Mouse (Mus musculus) midbrain, embryonic 11.5 days (tissue): ENCODE measurements around the gene Tpi1. TPM values are rescaled to one million over a fixed set of nuclear protein-coding genes. Genes with fewer than 3 reads are reported as not detected.
A peak's percentile ranks its signal among the peaks of the same experiment; 100 is the strongest.

ENCODE experiments used
- ATAC-seq: fragments of 200-750 bp; cut with Nextera tagmentation; 2 replicates; pipeline ENCODE4 v1.8.0; 2017; ENCODE audit warnings: moderate TSS enrichment, moderate library complexity; ENCODE audit not compliant: low FRiP score
- DNase-seq: peaks from one replicate; pipeline ENCODE4 v3.0.0; 2015; ENCODE audit warnings: low spot score; ENCODE audit errors: missing footprints
- H3K27ac ChIP-seq: fragments of 300-500 bp; sonication (generic); 2 replicates; pipeline ENCODE4 v1.5.1; 2014; ENCODE audit warnings: low read depth, low read length
- H3K27me3 ChIP-seq: fragments of 300-500 bp; sonication (generic); 2 replicates; pipeline ENCODE4 v1.6.1; 2014; ENCODE audit warnings: mild to moderate bottlenecking, low read length, moderate library complexity, mixed read lengths; ENCODE audit not compliant: control insufficient read depth, insufficient read depth
- H3K36me3 ChIP-seq: fragments of 300-500 bp; sonication (generic); 2 replicates; pipeline ENCODE4 v1.6.1; 2014; ENCODE audit warnings: mild to moderate bottlenecking, low read length, moderate library complexity, mixed read lengths; ENCODE audit not compliant: control insufficient read depth, insufficient read depth
- H3K4me1 ChIP-seq: fragments of 300-500 bp; sonication (generic); 2 replicates; pipeline ENCODE4 v1.6.1; 2014; ENCODE audit warnings: low read length; ENCODE audit not compliant: control insufficient read depth, insufficient read depth
- H3K4me2 ChIP-seq: fragments of 300-500 bp; sonication (generic); 2 replicates; pipeline ENCODE4 v1.6.1; 2014; ENCODE audit warnings: mild to moderate bottlenecking, moderate library complexity
- H3K4me3 ChIP-seq: fragments of 300-500 bp; sonication (generic); 2 replicates; pipeline ENCODE4 v1.5.1; 2014; ENCODE audit warnings: low read depth, low read length
- H3K9ac ChIP-seq: fragments of 300-500 bp; sonication (generic); 2 replicates; pipeline ENCODE4 v1.6.1; 2014; ENCODE audit warnings: low read length
- H3K9me3 ChIP-seq: fragments of 300-500 bp; sonication (generic); 2 replicates; pipeline ENCODE4 v1.6.1; 2016; ENCODE audit warnings: low read length; ENCODE audit not compliant: control insufficient read depth
- WGBS: fragments of 180-500 bp; shearing (Covaris S2); extraction: QIAGEN DNeasy Blood & Tissue Kit; methylation state at CpG from one replicate; pipeline ENCODE4 v1.1.7; 2014; 5-methylcytosine and 5-hydroxymethylcytosine counted together
- polyA plus RNA-seq: library from polyadenylated mRNA; unstranded; fragments of >200 nt; fragmentation: Nextera tagmentation; extraction: Ambion mirVana; gene quantifications from 2 replicates; pipeline ENCODE4 v1.2.1, GENCODE M21; 2014

The Tpi1 gene
- polyA plus RNA-seq, 1 experiment from 2014 or later, result 639 TPM

GRCm38 (mm10) chr6:124857840-124858530 is 43.9 kb upstream of the Tpi1 start:
- Histone ChIP-seq H3K27ac (no peak overlapping the region), H3K4me3 (peak overlapping the region; percentile 71), H3K27me3 (peaks cover 3% of the 10 kb centered on the region; the same call in 1 of the 2 replicates), H3K36me3 (no peaks in the 10 kb centered on the region), H3K9ac (peak overlapping the region; percentile 94), H3K4me1 (peaks cover 32% of the 10 kb centered on the region), H3K9me3 (no peaks in the 10 kb centered on the region), H3K4me2 (peak overlapping the region; percentile 67)
- DNase-seq (no peak), ATAC-seq (no peak)
- 25% methylated on average over 26 of the region's 26 CpGs for WGBS

GRCm38 (mm10) chr6:124856916-124857839 is 43.1 kb upstream of the Tpi1 start, which contains the start of gene P3h3:
Gene P3h3 (minus strand): TSS chr6:124857752.
- Histone ChIP-seq H3K9ac (peak within 1 kb of the TSS; percentile 94), H3K27me3 (peaks cover 3% of the 10 kb centered on the region; the same call in 1 of the 2 replicates), H3K4me2 (peak within 1 kb of the TSS; percentile 67), H3K36me3 (no peaks in the 10 kb centered on the region), H3K9me3 (no peaks in the 10 kb centered on the region), H3K27ac (peak within 1 kb of the TSS; percentile 82), H3K4me1 (peaks cover 26% of the 10 kb centered on the region), H3K4me3 (peak within 1 kb of the TSS; percentile 71)
- ATAC-seq, result peak; percentile 88
- WGBS, result under 1% methylated on average over 70 of the region's 86 CpGs
- peak; percentile 97 for DNase-seq

- H3K4me2 ChIP-seq, result peak overlapping the region; percentile 67
- peak; percentile 92 for DNase-seq
- no peaks in the 10 kb centered on the region for H3K36me3 ChIP-seq
- no peaks in the 10 kb centered on the region for H3K9me3 ChIP-seq
- H3K9ac ChIP-seq, result peak overlapping the region; percentile 94
- 9% methylated on average over 14 of the region's 14 CpGs for WGBS
- H3K4me1 ChIP-seq, result peaks cover 17% of the 10 kb centered on the region
- H3K4me3 ChIP-seq, result peak overlapping the region; percentile 71
- 0 out of 2 replicates have a peak overlapping the region, but pooled peaks have one; percentile 82 for H3K27ac ChIP-seq
- H3K27me3 ChIP-seq, result peaks cover 3% of the 10 kb centered on the region; the same call in 1 of the 2 replicates
- ATAC-seq, result peak; percentile 23; the same call in 1 of the 2 replicates
Observed at GRCm38 (mm10) chr6:124856321-124856720, 42.2 kb upstream of the Tpi1 start.

- no peak overlapping the region for H3K4me2 ChIP-seq
- ATAC-seq, result no peak
- H3K27ac ChIP-seq, result no peak overlapping the region; the same call in 1 of the 2 replicates
- H3K36me3 ChIP-seq, result no peaks in the 10 kb centered on the region
- 72% methylated on average over 12 of the region's 12 CpGs for WGBS
- no peaks in the 10 kb centered on the region for H3K9me3 ChIP-seq
- H3K4me1 ChIP-seq, result peaks cover 11% of the 10 kb centered on the region
- H3K27me3 ChIP-seq, result peaks cover 3% of the 10 kb centered on the region; the same call in 1 of the 2 replicates
- no peak overlapping the region for H3K9ac ChIP-seq
- no peak for DNase-seq
- no peak overlapping the region for H3K4me3 ChIP-seq
Observed at GRCm38 (mm10) chr6:124854647-124855046, 40.6 kb upstream of the Tpi1 start.

- H3K9ac ChIP-seq, result no peak overlapping the region
- ATAC-seq (no peak), DNase-seq (peak; percentile 72)
- no peaks in the 10 kb centered on the region for H3K4me1 ChIP-seq
- 60% methylated on average over 8 of the region's 8 CpGs for WGBS
- H3K4me3 ChIP-seq, result no peak overlapping the region
- H3K27ac ChIP-seq, result no peak overlapping the region
- no peaks in the 10 kb centered on the region for H3K9me3 ChIP-seq
- no peak overlapping the region for H3K4me2 ChIP-seq
- no peaks in the 10 kb centered on the region for H3K36me3 ChIP-seq
- no peaks in the 10 kb centered on the region for H3K27me3 ChIP-seq
Observed at GRCm38 (mm10) chr6:124850535-124850934, 36.4 kb upstream of the Tpi1 start.

GRCm38 (mm10) chr6:124847305-124847704 is 33.2 kb upstream of the Tpi1 start:
- Histone ChIP-seq H3K4me2 (no peak overlapping the region), H3K27ac (no peak overlapping the region), H3K9me3 (no peaks in the 10 kb centered on the region), H3K9ac (no peak overlapping the region), H3K4me3 (no peak overlapping the region), H3K4me1 (no peaks in the 10 kb centered on the region), H3K27me3 (no peaks in the 10 kb centered on the region), H3K36me3 (no peaks in the 10 kb centered on the region)
- ATAC-seq (peak; percentile 92), DNase-seq (peak; percentile 100)
- 10% methylated on average over 9 of the region's 9 CpGs for WGBS

- no peaks in the 10 kb centered on the region for H3K36me3 ChIP-seq
- ATAC-seq (peak; percentile 75), DNase-seq (peak; percentile 89)
- peaks cover 16% of the 10 kb centered on the region for H3K4me1 ChIP-seq
- H3K4me3 ChIP-seq, result no peak within 1 kb of the TSS
- no peak within 1 kb of the TSS; the same call in 1 of the 2 replicates for H3K4me2 ChIP-seq
- no peaks in the 10 kb centered on the region for H3K9me3 ChIP-seq
- no peaks in the 10 kb centered on the region; the same call in 1 of the 2 replicates for H3K27me3 ChIP-seq
- H3K9ac ChIP-seq, result peak within 1 kb of the TSS; percentile 39
- peak within 1 kb of the TSS; percentile 54 for H3K27ac ChIP-seq
- 16% methylated on average over 15 of the region's 15 CpGs for WGBS
Observed at GRCm38 (mm10) chr6:124840241-124841167, 26.4 kb upstream of the Tpi1 start, which contains the start of gene Gnb3. Gene Gnb3 (minus strand): TSS chr6:124840275.

GRCm38 (mm10) chr6:124839805-124840204 is 25.7 kb upstream of the Tpi1 start:
- H3K9me3 ChIP-seq, result no peaks in the 10 kb centered on the region
- WGBS, result 9% methylated on average over 8 of the region's 8 CpGs
- no peaks in the 10 kb centered on the region; the same call in 1 of the 2 replicates for H3K27me3 ChIP-seq
- DNase-seq (peak; percentile 88), ATAC-seq (peak; percentile 37)
- H3K4me3 ChIP-seq, result no peak overlapping the region
- peak overlapping the region; percentile 39 for H3K9ac ChIP-seq
- peak overlapping the region; percentile 54 for H3K27ac ChIP-seq
- no peak overlapping the region; the same call in 1 of the 2 replicates for H3K4me2 ChIP-seq
- peaks cover 16% of the 10 kb centered on the region for H3K4me1 ChIP-seq
- no peaks in the 10 kb centered on the region for H3K36me3 ChIP-seq
